Mouse (Mus musculus) liver, adult 2 months (tissue): ENCODE measurements around the gene Tbc1d16.

Experiments used
- CTCF ChIP-seq: fragments of 200-500 bp; IDR thresholded peaks from 2 replicates; pipeline ENCODE4 v1.5.1; 2011; ENCODE audit warnings: low read depth, low read length, control low read depth
- POLR2A ChIP-seq: fragments of 200-500 bp; IDR thresholded peaks from 2 replicates; pipeline ENCODE4 v1.6.1; 2011; ENCODE audit warnings: low read length, control low read depth; ENCODE audit not compliant: insufficient read depth; ENCODE audit errors: extremely low read depth

DNA sequence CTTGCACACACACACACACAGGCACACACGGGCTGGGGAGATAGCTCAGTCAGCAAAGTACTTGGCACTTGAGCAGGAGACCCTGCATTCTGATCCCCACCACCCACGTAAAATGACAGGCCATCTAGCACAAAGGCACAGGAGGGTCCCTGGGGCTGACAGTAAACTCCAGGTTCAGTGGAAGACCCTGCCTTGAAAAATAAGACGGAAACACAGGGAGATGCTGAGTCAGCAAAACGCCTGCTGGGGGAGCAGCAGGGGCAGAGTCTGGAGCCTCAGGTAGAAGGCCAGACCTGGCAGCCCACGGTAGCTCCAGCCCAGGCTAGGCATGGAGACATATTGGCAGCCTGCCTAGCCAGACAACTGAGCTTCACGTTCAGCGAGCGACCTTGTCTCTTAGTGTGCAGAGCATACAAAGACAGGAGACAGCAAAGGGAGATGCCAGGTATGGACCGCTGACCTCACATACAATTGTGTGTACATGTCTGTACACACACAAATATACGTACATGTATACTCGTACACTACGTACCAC lies 46.4 kb downstream of the Tbc1d16 start:
- TF ChIP-seq POLR2A = no peak
- no peak for TF ChIP-seq CTCF
